Mouse (Mus musculus): ENCODE results near the gene Il1b. TPM values are rescaled to one million over a fixed set of nuclear protein-coding genes. Genes with fewer than 3 reads are reported as not detected.

The Il1b gene
- total RNA-seq (2014; rRNA removed) (0.21 and 1.2 TPM in 2 replicates), polyA plus RNA-seq (2015; fragmentation: Nextera tagmentation; extraction: Ambion mirVana) (0.13 TPM in 1 of 2 replicates, not detected in the other)

DNA sequence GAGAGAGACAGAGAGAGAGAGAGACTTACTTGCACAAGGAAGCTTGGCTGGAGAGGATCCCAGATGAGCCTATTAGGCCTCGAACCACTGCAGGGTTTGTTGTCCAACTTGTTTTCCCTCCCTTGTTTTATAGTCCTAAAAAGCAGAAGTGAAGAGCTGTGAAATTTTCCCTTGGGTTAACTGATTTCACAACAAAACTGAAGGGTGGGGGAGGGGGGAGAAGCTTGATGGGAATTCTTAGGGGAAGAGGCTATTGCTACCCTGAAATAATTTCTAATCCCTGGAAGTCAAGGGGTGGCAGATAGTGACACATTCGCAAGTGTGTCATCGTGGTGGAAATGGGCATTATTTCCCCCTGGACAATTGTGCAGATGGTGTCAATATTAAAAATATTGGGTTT is at the start of gene Il1b:
TSS of gene Il1b (minus strand) at position 101 of the 400 bp plus-strand sequence.
- ATAC-seq, result no peak
- no peak for TF ChIP-seq CTCF (IDR thresholded peaks at IDR 0.05; ENCODE audit: low read depth)

DNA sequence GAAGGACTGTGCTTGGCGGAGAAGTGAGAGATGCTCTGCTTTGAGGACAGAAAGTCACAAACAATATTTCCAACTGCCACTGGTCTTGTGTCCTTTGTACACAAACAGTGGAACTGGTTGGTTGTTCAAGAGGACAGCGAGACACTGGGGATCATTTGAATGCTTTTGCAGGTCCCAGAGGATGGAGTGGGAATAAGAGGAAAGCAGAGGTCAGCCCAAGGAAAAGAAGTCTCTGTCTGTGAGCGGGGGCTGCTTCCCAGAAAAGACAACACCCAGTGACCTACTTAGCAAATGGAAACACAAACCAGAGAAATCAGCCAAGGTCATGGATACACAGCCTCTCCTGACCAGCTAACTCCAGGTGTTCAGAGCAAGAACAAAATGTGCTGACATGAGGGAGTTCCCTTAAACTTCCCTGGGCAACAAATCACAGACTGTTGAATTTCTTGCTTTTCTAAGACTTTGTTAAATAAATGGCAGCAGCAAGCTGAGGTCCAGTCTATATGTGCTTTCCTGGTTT is 48.5 kb upstream of the Il1b start:
- no peaks in the 10 kb centered on the region for H3K4me1 ChIP-seq (ENCODE audit: insufficient read depth, low read length)
- no peaks in the 10 kb centered on the region for H3K27me3 ChIP-seq (ENCODE audit: insufficient read depth, low read length)
- H3K9ac ChIP-seq (replicated peaks; ENCODE audit: low read length), result no peak overlapping the region
- WGBS, result 84% methylated on average over 3 of the region's 3 CpGs
- DNase-seq (ENCODE audit: low spot score) (no peak), ATAC-seq (no peak)
- H3K4me3 ChIP-seq (ENCODE audit: low read length), result no peak overlapping the region
- H3K36me3 ChIP-seq (ENCODE audit: insufficient read depth, low read length), result no peaks in the 10 kb centered on the region
- no peak overlapping the region for H3K4me2 ChIP-seq (ENCODE audit: low read depth, low read length)
- no peaks in the 10 kb centered on the region for H3K9me3 ChIP-seq (ENCODE audit: low read length)
- no peak for TF ChIP-seq CTCF (IDR thresholded peaks at IDR 0.05; ENCODE audit: low read depth)
- H3K27ac ChIP-seq, result no peak overlapping the region; the same call in 1 of the 2 replicates

More for the DNA sequence above, at the start of gene Il1b:
- H3K27me3 ChIP-seq (ENCODE audit: insufficient read depth, low read length), result no peaks in the 10 kb centered on the region
- WGBS, result 89% methylated on average over 3 of the region's 3 CpGs
- no peaks in the 10 kb centered on the region for H3K4me1 ChIP-seq (ENCODE audit: insufficient read depth, low read length)
- no peaks in the 10 kb centered on the region for H3K36me3 ChIP-seq (ENCODE audit: insufficient read depth, low read length)
- DNase-seq (ENCODE audit: low spot score), result no peak
- no peak within 1 kb of the TSS for H3K9ac ChIP-seq (replicated peaks; ENCODE audit: low read length)
- no peaks in the 10 kb centered on the region for H3K9me3 ChIP-seq (ENCODE audit: low read length)
- no peak within 1 kb of the TSS for H3K4me3 ChIP-seq (ENCODE audit: low read length)
- H3K4me2 ChIP-seq (ENCODE audit: low read depth, low read length), result no peak within 1 kb of the TSS
- H3K27ac ChIP-seq, result no peak within 1 kb of the TSS

DNA sequence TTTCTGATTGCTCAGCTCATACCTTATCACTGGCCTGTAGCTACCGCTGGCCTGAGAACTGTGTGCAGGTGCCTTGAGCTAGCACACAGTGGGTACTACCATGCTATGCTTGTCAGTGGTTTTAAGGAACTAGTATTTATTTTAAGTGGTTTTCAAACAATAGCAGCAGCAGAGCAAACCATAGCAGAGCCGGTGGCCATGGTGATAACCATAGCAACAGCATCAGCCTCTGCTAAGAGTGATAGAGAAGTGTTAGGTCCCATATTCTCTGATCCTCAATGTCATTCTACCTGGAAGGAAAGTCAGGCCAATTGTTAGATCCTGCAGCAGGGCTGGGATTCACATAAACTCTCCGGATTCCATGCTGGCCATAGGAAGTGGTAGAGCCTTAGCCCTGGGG is 43.7 kb upstream of the Il1b start:
- 72% methylated on average over 3 of the region's 3 CpGs for WGBS

DNA sequence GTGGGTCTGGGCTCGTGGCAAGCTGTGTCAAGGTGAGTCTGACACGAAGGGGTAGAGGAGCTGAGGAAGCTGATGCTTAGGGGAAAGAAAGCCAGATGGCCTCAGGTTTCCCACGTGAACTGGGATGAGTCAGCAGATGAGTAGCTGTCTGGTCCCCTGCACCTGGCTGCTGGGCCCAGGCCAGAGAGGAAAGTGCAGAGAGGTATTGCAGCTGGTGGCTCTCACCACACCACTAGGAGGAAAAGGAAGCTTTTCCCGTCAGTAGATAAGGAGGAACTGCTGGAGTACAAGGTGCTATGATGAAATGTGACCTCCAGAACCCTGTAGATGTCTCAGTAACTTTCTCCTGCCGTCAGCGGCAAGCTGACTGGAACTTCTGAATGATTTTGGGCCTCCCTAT is 42.5 kb upstream of the Il1b start:
- H3K9ac ChIP-seq (replicated peaks; ENCODE audit: low read length), result no peak overlapping the region
- H3K27ac ChIP-seq, result no peak overlapping the region
- no peak for ATAC-seq
- H3K9me3 ChIP-seq (ENCODE audit: low read length), result no peaks in the 10 kb centered on the region
- H3K4me3 ChIP-seq (ENCODE audit: low read length), result no peak overlapping the region
- no peaks in the 10 kb centered on the region for H3K27me3 ChIP-seq (ENCODE audit: insufficient read depth, low read length)
- WGBS, result 70% methylated on average over 6 of the region's 6 CpGs
- H3K4me2 ChIP-seq (ENCODE audit: low read depth, low read length), result no peak overlapping the region
- no peaks in the 10 kb centered on the region for H3K4me1 ChIP-seq (ENCODE audit: insufficient read depth, low read length)
- no peaks in the 10 kb centered on the region for H3K36me3 ChIP-seq (ENCODE audit: insufficient read depth, low read length)
- TF ChIP-seq CTCF (IDR thresholded peaks at IDR 0.05; ENCODE audit: low read depth), result no peak
- no peak for DNase-seq (ENCODE audit: low spot score)

More for the DNA sequence above, 43.7 kb upstream of the Il1b start:
- H3K4me1 ChIP-seq (ENCODE audit: insufficient read depth, low read length), result no peaks in the 10 kb centered on the region
- ATAC-seq, result peak; percentile 49; the same call in 1 of the 2 replicates
- no peak overlapping the region for H3K27ac ChIP-seq
- no peak for TF ChIP-seq CTCF (IDR thresholded peaks at IDR 0.05; ENCODE audit: low read depth)
- DNase-seq (ENCODE audit: low spot score), result peak; percentile 36
- no peaks in the 10 kb centered on the region for H3K36me3 ChIP-seq (ENCODE audit: insufficient read depth, low read length)
- no peak overlapping the region for H3K9ac ChIP-seq (replicated peaks; ENCODE audit: low read length)
- H3K4me2 ChIP-seq (ENCODE audit: low read depth, low read length), result no peak overlapping the region
- H3K9me3 ChIP-seq (ENCODE audit: low read length), result no peaks in the 10 kb centered on the region
- no peak overlapping the region for H3K4me3 ChIP-seq (ENCODE audit: low read length)
- H3K27me3 ChIP-seq (ENCODE audit: insufficient read depth, low read length), result no peaks in the 10 kb centered on the region

DNA sequence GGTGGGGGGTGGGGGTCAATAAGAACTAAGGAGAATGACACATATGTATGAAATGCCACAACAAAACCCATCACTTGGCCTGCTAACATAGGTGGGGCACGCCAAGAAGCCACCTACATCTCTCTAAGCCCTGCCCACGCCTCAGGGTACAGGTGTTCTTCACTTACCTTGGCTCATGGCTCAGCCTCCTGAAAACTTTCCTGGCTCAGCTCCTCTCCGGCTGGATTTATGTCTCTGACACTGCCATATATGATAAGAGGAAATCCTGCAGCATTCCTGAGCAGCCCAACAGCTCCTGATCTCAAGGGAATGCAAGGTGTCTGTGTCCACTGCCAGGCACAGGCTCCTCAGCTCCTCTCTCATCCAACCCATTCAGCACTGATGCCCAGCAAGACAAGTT is 40.7 kb upstream of the Il1b start:
- Histone ChIP-seq H3K36me3 (ENCODE audit: insufficient read depth, low read length) (no peaks in the 10 kb centered on the region), H3K4me1 (ENCODE audit: insufficient read depth, low read length) (no peaks in the 10 kb centered on the region), H3K4me3 (ENCODE audit: low read length) (no peak overlapping the region), H3K4me2 (ENCODE audit: low read depth, low read length) (no peak overlapping the region), H3K27me3 (ENCODE audit: insufficient read depth, low read length) (no peaks in the 10 kb centered on the region), H3K9ac (replicated peaks; ENCODE audit: low read length) (no peak overlapping the region), H3K27ac (no peak overlapping the region), H3K9me3 (ENCODE audit: low read length) (no peaks in the 10 kb centered on the region)
- TF ChIP-seq CTCF (IDR thresholded peaks at IDR 0.05; ENCODE audit: low read depth), result no peak
- WGBS, result 80% methylated on average over 3 of the region's 3 CpGs
- no peak for ATAC-seq
- DNase-seq (ENCODE audit: low spot score), result no peak

DNA sequence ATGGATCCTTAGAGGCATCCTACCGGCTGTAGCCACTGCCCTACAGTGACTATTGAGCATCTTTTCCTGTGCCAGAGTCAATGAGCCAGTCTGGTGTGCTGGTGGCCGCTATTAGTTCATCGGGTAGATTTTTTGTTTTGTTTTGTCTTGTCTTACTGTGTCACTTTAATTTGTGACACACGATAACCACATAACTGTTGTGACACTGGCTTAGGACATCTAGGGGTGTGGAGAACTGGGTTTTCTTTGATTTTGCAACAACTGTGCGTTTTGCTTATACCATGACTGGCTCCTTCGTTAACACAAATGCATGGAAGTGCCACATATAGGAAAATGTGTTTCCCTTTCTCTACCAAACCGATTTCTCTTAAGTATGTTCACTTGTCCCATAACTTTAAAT is 39.4 kb upstream of the Il1b start:
- Histone ChIP-seq H3K36me3 (ENCODE audit: insufficient read depth, low read length) (no peaks in the 10 kb centered on the region), H3K4me3 (ENCODE audit: low read length) (no peak overlapping the region), H3K27ac (no peak overlapping the region), H3K9ac (replicated peaks; ENCODE audit: low read length) (no peak overlapping the region), H3K4me2 (ENCODE audit: low read depth, low read length) (no peak overlapping the region), H3K9me3 (ENCODE audit: low read length) (no peaks in the 10 kb centered on the region), H3K27me3 (ENCODE audit: insufficient read depth, low read length) (no peaks in the 10 kb centered on the region), H3K4me1 (ENCODE audit: insufficient read depth, low read length) (no peaks in the 10 kb centered on the region)
- no peak for TF ChIP-seq CTCF (IDR thresholded peaks at IDR 0.05; ENCODE audit: low read depth)
- WGBS, result 94% methylated on average over 7 of the region's 7 CpGs
- DNase-seq (ENCODE audit: low spot score) (no peak), ATAC-seq (no peak)

DNA sequence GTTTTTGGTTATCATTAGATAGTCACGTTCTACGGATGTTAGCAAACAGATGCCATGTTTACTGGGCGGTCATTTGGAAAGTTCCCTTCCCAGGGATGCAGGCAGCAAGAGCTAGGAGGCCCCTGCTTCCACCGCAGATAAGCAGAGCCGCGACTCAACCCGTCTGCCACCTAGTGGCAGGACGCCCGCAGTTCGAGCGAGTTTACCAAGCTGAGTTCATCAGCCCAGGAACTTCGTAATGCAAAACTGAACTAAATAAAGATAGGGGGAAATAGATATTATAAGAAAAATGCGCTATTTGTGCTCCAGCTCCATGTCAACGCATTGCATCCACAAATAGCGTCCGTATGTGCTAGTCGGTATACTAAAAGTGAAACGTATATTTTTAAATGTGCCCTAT is 37.5 kb upstream of the Il1b start:
- Histone ChIP-seq H3K4me2 (ENCODE audit: low read depth, low read length) (no peak overlapping the region), H3K9me3 (ENCODE audit: low read length) (no peaks in the 10 kb centered on the region), H3K36me3 (ENCODE audit: insufficient read depth, low read length) (no peaks in the 10 kb centered on the region), H3K4me3 (ENCODE audit: low read length) (no peak overlapping the region), H3K4me1 (ENCODE audit: insufficient read depth, low read length) (no peaks in the 10 kb centered on the region), H3K27ac (no peak overlapping the region), H3K27me3 (ENCODE audit: insufficient read depth, low read length) (no peaks in the 10 kb centered on the region), H3K9ac (replicated peaks; ENCODE audit: low read length) (no peak overlapping the region)
- WGBS, result 20% methylated on average over 18 of the region's 18 CpGs
- ATAC-seq (peak; percentile 70; the same call in 1 of the 2 replicates), DNase-seq (ENCODE audit: low spot score) (peak; percentile 88)
- TF ChIP-seq CTCF (IDR thresholded peaks at IDR 0.05; ENCODE audit: low read depth), result peak; percentile 86
